Mouse (Mus musculus) heart, embryonic 12.5 days (tissue): Measurements from ENCODE around the gene Tmsb15a. TPM values are rescaled to one million over a fixed set of nuclear protein-coding genes. Genes with fewer than 3 reads are reported as not detected.

Experiments
- ATAC-seq: fragments of 200-750 bp; cut with Nextera tagmentation; 2 replicates; pipeline ENCODE4 v1.8.0; 2017; ENCODE audit warnings: moderate TSS enrichment, moderate library complexity; ENCODE audit not compliant: insufficient number of reproducible peaks, low FRiP score
- H3K27ac ChIP-seq: fragments of 300-500 bp; sonication (generic); 2 replicates; pipeline ENCODE4 v1.5.1; 2016; ENCODE audit warnings: mild to moderate bottlenecking, moderate library complexity; ENCODE audit not compliant: poor library complexity, severe bottlenecking
- H3K27me3 ChIP-seq: fragments of 300-500 bp; sonication (generic); replicated peaks from 2 replicates; pipeline ENCODE4 v1.6.1; 2016; ENCODE audit warnings: mild to moderate bottlenecking, moderate library complexity
- H3K36me3 ChIP-seq: fragments of 300-500 bp; sonication (generic); 2 replicates; pipeline ENCODE4 v1.6.1; 2016; ENCODE audit warnings: mild to moderate bottlenecking, moderate library complexity
- H3K4me1 ChIP-seq: fragments of 300-500 bp; sonication (generic); replicated peaks from 2 replicates; pipeline ENCODE4 v1.6.1; 2016; ENCODE audit warnings: mild to moderate bottlenecking
- H3K4me2 ChIP-seq: fragments of 300-500 bp; sonication (generic); 2 replicates; pipeline ENCODE4 v1.6.1; 2016; ENCODE audit warnings: mild to moderate bottlenecking, moderate library complexity
- H3K4me3 ChIP-seq: fragments of 300-500 bp; sonication (generic); 2 replicates; pipeline ENCODE4 v1.5.1; 2016; ENCODE audit warnings: mild to moderate bottlenecking
- H3K9ac ChIP-seq: fragments of 300-500 bp; sonication (generic); 2 replicates; pipeline ENCODE4 v1.6.1; 2016; ENCODE audit warnings: mild to moderate bottlenecking, moderate library complexity
- H3K9me3 ChIP-seq: fragments of 300-500 bp; sonication (generic); replicated peaks from 2 replicates; pipeline ENCODE4 v1.6.1; 2016; ENCODE audit warnings: mild to moderate bottlenecking, moderate library complexity
- WGBS: fragments of 180-500 bp; shearing (Covaris S2); methylation state at CpG from one replicate; pipeline ENCODE4 v1.1.7; 2016; 5-methylcytosine and 5-hydroxymethylcytosine counted together
- microRNA-seq: library from miRNA; unstranded; fragments of <30 nt; microRNA quantifications from one replicate; pipeline ENCODE4, GENCODE M21; 2017
- polyA plus RNA-seq: library from polyadenylated mRNA; unstranded; fragments of >200 nt; fragmentation: Nextera tagmentation; extraction: Ambion mirVana; gene quantifications from 2 replicates; pipeline ENCODE4 v1.2.1, GENCODE M21; 2016

Gene Tmsb15a
- polyA plus RNA-seq, 1 experiment from 2014 or later: not detected

DNA sequence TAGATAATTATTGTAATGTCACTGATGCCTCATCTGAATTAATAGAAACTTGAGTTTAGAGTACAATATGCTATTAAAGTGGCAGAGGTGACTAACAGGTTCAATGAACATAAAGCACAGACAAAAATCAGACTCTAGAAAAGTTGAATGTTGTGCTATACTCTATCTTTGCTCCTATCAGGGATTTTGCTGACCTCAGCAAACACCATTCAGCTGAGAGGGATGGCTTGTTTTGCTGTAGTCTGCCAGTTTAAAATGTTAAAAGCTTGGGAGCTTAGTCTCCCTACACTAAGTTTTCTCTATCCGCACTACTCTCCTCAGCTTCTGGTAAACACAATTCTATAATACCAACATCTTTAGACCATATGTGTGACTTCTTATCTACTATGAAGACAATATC, 21.9 kb downstream of the Tmsb15a start:
- Histone ChIP-seq H3K4me3 (no peak overlapping the region), H3K9ac (no peak overlapping the region), H3K36me3 (no peaks in the 10 kb centered on the region), H3K4me1 (no peaks in the 10 kb centered on the region), H3K4me2 (no peak overlapping the region), H3K27ac (no peak overlapping the region), H3K9me3 (no peaks in the 10 kb centered on the region), H3K27me3 (no peaks in the 10 kb centered on the region)
- WGBS: 76% methylated on average over 1 of the region's 1 CpGs
- ATAC-seq: no peak

DNA sequence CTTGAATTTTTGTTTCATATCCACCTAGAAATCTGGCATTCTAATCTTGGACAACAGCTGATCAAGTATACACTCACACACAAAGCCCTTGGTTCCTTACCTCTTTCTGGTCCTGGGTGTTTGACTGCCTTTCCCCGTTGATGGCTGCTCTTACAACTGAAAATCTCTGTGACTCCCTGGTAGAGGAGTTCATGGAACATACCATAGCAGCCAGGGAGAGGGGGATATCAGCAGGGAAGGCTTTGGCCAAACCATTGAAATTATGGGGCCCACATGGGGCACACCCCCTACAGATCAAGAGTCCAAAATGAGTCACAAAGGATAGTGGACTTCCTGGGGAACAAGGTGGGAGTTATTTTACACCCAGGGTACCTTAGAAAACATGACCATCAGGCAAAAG, 31.4 kb downstream of the Tmsb15a start, which contains the start of gene Tcp11x2:
Tcp11x2 (minus strand) TSS at position 158 of the 400 bp plus-strand sequence.
- Histone ChIP-seq H3K27me3 (no peaks in the 10 kb centered on the region), H3K36me3 (no peaks in the 10 kb centered on the region), H3K27ac (no peak within 1 kb of the TSS), H3K4me1 (no peaks in the 10 kb centered on the region), H3K4me2 (no peak within 1 kb of the TSS), H3K9me3 (no peaks in the 10 kb centered on the region), H3K9ac (no peak within 1 kb of the TSS), H3K4me3 (no peak within 1 kb of the TSS)
- no peak for ATAC-seq
- 53% methylated on average over 1 of the region's 1 CpGs for WGBS

DNA sequence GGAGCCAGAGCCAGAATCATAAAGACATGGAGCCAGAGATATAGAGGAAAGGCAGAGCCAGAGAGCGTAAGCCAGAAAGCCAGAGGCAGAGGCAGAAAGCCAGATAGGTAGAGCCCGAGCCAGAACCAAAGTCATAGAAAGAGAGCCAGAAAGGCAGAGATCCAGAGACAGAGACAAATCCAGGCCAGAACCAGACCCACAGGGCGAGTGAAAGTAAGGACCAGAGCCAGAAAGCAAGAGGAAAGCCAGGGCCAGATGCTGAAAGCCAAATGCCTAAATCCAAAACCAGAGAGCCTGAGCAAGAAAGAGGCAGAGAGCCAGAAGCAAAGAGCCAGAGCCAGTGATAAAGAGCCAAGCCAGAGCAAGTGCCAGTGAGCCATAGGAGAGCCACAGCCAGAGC, 37.3 kb downstream of the Tmsb15a start:
- Histone ChIP-seq H3K4me1 (no peaks in the 10 kb centered on the region), H3K36me3 (no peaks in the 10 kb centered on the region), H3K4me2 (no peak overlapping the region), H3K9ac (no peak overlapping the region), H3K27ac (no peak overlapping the region), H3K9me3 (no peaks in the 10 kb centered on the region), H3K4me3 (no peak overlapping the region), H3K27me3 (peaks cover 9% of the 10 kb centered on the region; the same call in 1 of the 2 replicates)
- WGBS: 75% methylated on average over 3 of the region's 3 CpGs
- no peak for ATAC-seq

DNA sequence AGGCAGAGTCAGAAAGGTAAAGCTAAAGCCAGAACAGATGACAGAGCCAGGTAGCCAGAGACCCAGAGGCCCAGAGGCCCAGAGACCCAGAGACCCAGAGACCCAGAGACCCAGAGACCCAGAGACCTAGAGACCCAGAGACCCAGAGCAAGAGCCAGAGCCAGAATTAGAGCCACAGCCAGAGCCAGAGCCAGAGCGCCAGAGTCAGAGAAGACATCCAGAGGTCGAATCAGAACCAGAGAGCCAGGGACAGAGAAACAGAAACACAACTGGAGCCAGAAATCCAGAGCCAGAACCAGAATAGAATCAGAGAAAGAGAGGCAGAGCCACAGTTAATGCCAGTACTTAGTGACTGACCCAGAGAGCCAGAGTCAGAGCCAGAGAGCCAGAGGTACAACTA, 43.2 kb downstream of the Tmsb15a start:
- H3K4me2 ChIP-seq: no peak overlapping the region
- 62% methylated on average over 2 of the region's 2 CpGs for WGBS
- no peak for ATAC-seq
- no peak overlapping the region for H3K9ac ChIP-seq
- peaks cover 12% of the 10 kb centered on the region; the same call in 1 of the 2 replicates for H3K27me3 ChIP-seq
- no peaks in the 10 kb centered on the region for H3K9me3 ChIP-seq
- no peak overlapping the region for H3K27ac ChIP-seq
- H3K36me3 ChIP-seq: no peaks in the 10 kb centered on the region
- H3K4me3 ChIP-seq: no peak overlapping the region
- H3K4me1 ChIP-seq: no peaks in the 10 kb centered on the region

Small RNA genes lying within 50 kb of the gene (microRNA-seq; reads per million reads assigned to microRNA genes)
- gene Mir7646: not detected

Other genes with a start within 250 kb of the Tmsb15a start
- gene AV320801, start 230.7 kb downstream of the Tmsb15a start, polyA plus RNA-seq: not detected in 2 replicates
- gene Nxf7, start 126.5 kb downstream of the Tmsb15a start, polyA plus RNA-seq: 0.29 and 0.40 TPM in 2 replicates
- not detected in 2 replicates for gene Prame, start 97.6 kb downstream of the Tmsb15a start, polyA plus RNA-seq
- not detected in 2 replicates for gene Tcp11x2, start 31.5 kb downstream of the Tmsb15a start, polyA plus RNA-seq
- 9.8 and 9.9 TPM in 2 replicates for gene Armcx5, start 17.5 kb upstream of the Tmsb15a start, polyA plus RNA-seq
- gene Gprasp1, start 17.5 kb upstream of the Tmsb15a start, polyA plus RNA-seq: 48.5 and 48.7 TPM in 2 replicates
- 71.7 and 74.5 TPM in 2 replicates for gene Bhlhb9, start 72.3 kb upstream of the Tmsb15a start, polyA plus RNA-seq
- gene Gprasp2, start 113.8 kb upstream of the Tmsb15a start, polyA plus RNA-seq: 23.1 and 23.9 TPM in 2 replicates